Mouse (Mus musculus): ENCODE data around the gene Srrm4. TPM values are rescaled to one million over a fixed set of nuclear protein-coding genes. Genes with fewer than 3 reads are reported as not detected.

Srrm4 gene
- polyA plus RNA-seq (2014; fragmentation: Nextera tagmentation; extraction: Ambion mirVana): 2.2 and 2.4 TPM in 2 replicates

GRCm38 (mm10) chr5:116591346-116592048, at the start of gene Srrm4:
Gene Srrm4, minus strand, starts transcription at chr5:116591817.
- H3K9me3 ChIP-seq (ENCODE audit: control insufficient read depth, low read depth, low read length): peaks cover 4% of the 10 kb centered on the region; the same call in 1 of the 2 replicates
- H3K36me3 ChIP-seq (ENCODE audit: control insufficient read depth, insufficient read depth, low read length): no peaks in the 10 kb centered on the region
- H3K4me3 ChIP-seq (ENCODE audit: low read depth, low read length): peak within 1 kb of the TSS; percentile 19
- H3K4me1 ChIP-seq (ENCODE audit: control insufficient read depth, insufficient read depth, low read length): 0 out of 2 replicates have a peak, but pooled peaks cover 2% of the 10 kb centered on the region
- H3K4me2 ChIP-seq (replicated peaks; ENCODE audit: low read depth, low read length): peak within 1 kb of the TSS; percentile 33
- peaks cover 34% of the 10 kb centered on the region for H3K27me3 ChIP-seq (ENCODE audit: control insufficient read depth, insufficient read depth, low read length)
- H3K27ac ChIP-seq (ENCODE audit: low read length): no peak within 1 kb of the TSS
- peak; percentile 42; the same call in 1 of the 2 replicates for ATAC-seq (ENCODE audit: insufficient number of reproducible peaks, insufficient read depth, low FRiP score, low read depth)
- no peak within 1 kb of the TSS for H3K9ac ChIP-seq (replicated peaks; ENCODE audit: low read depth, low read length)
- WGBS: 1% methylated on average over 53 of the region's 53 CpGs

- H3K36me3 ChIP-seq (ENCODE audit: control insufficient read depth, insufficient read depth, low read length): no peaks in the 10 kb centered on the region
- no peak overlapping the region for H3K4me3 ChIP-seq (ENCODE audit: low read depth, low read length)
- WGBS: 1% methylated on average over 12 of the region's 12 CpGs
- H3K27ac ChIP-seq (ENCODE audit: low read length): no peak overlapping the region
- peaks cover 4% of the 10 kb centered on the region; the same call in 1 of the 2 replicates for H3K9me3 ChIP-seq (ENCODE audit: control insufficient read depth, low read depth, low read length)
- no peak for ATAC-seq (ENCODE audit: insufficient number of reproducible peaks, insufficient read depth, low FRiP score, low read depth)
- H3K4me2 ChIP-seq (replicated peaks; ENCODE audit: low read depth, low read length): no peak overlapping the region
- H3K9ac ChIP-seq (replicated peaks; ENCODE audit: low read depth, low read length): no peak overlapping the region
- 0 out of 2 replicates have a peak, but pooled peaks cover 2% of the 10 kb centered on the region for H3K4me1 ChIP-seq (ENCODE audit: control insufficient read depth, insufficient read depth, low read length)
- H3K27me3 ChIP-seq (ENCODE audit: control insufficient read depth, insufficient read depth, low read length): peaks cover 34% of the 10 kb centered on the region
Observed at GRCm38 (mm10) chr5:116592801-116593430, 1.3 kb upstream of the Srrm4 start.

GRCm38 (mm10) chr5:116592049-116592800, 608 bp upstream of the Srrm4 start:
- peaks cover 4% of the 10 kb centered on the region; the same call in 1 of the 2 replicates for H3K9me3 ChIP-seq (ENCODE audit: control insufficient read depth, low read depth, low read length)
- peaks cover 34% of the 10 kb centered on the region for H3K27me3 ChIP-seq (ENCODE audit: control insufficient read depth, insufficient read depth, low read length)
- no peaks in the 10 kb centered on the region for H3K36me3 ChIP-seq (ENCODE audit: control insufficient read depth, insufficient read depth, low read length)
- no peak overlapping the region for H3K9ac ChIP-seq (replicated peaks; ENCODE audit: low read depth, low read length)
- H3K4me3 ChIP-seq (ENCODE audit: low read depth, low read length): peak overlapping the region; percentile 19
- under 1% methylated on average over 32 of the region's 32 CpGs for WGBS
- no peak for ATAC-seq (ENCODE audit: insufficient number of reproducible peaks, insufficient read depth, low FRiP score, low read depth)
- no peak overlapping the region for H3K27ac ChIP-seq (ENCODE audit: low read length)
- peak overlapping the region; percentile 33 for H3K4me2 ChIP-seq (replicated peaks; ENCODE audit: low read depth, low read length)
- 0 out of 2 replicates have a peak, but pooled peaks cover 2% of the 10 kb centered on the region for H3K4me1 ChIP-seq (ENCODE audit: control insufficient read depth, insufficient read depth, low read length)

GRCm38 (mm10) chr5:116590698-116591097, 919 bp downstream of the Srrm4 start:
- H3K4me3 ChIP-seq (ENCODE audit: low read depth, low read length): no peak overlapping the region
- no peak for ATAC-seq (ENCODE audit: insufficient number of reproducible peaks, insufficient read depth, low FRiP score, low read depth)

GRCm38 (mm10) chr5:116589631-116590030, 2.0 kb downstream of the Srrm4 start:
- ATAC-seq (ENCODE audit: insufficient number of reproducible peaks, insufficient read depth, low FRiP score, low read depth): no peak

More at GRCm38 (mm10) chr5:116590698-116591097, 919 bp downstream of the Srrm4 start:
- Histone ChIP-seq H3K36me3 (ENCODE audit: control insufficient read depth, insufficient read depth, low read length) (no peaks in the 10 kb centered on the region), H3K9me3 (ENCODE audit: control insufficient read depth, low read depth, low read length) (peaks cover 4% of the 10 kb centered on the region; the same call in 1 of the 2 replicates), H3K27ac (ENCODE audit: low read length) (no peak overlapping the region), H3K4me2 (replicated peaks; ENCODE audit: low read depth, low read length) (no peak overlapping the region), H3K9ac (replicated peaks; ENCODE audit: low read depth, low read length) (no peak overlapping the region), H3K4me1 (ENCODE audit: control insufficient read depth, insufficient read depth, low read length) (0 out of 2 replicates have a peak, but pooled peaks cover 2% of the 10 kb centered on the region), H3K27me3 (ENCODE audit: control insufficient read depth, insufficient read depth, low read length) (peaks cover 34% of the 10 kb centered on the region)
- WGBS: 8% methylated on average over 10 of the region's 10 CpGs

GRCm38 (mm10) chr5:116588836-116589235, 2.8 kb downstream of the Srrm4 start:
- no peak overlapping the region for H3K9ac ChIP-seq (replicated peaks; ENCODE audit: low read depth, low read length)
- no peaks in the 10 kb centered on the region for H3K36me3 ChIP-seq (ENCODE audit: control insufficient read depth, insufficient read depth, low read length)
- H3K4me2 ChIP-seq (replicated peaks; ENCODE audit: low read depth, low read length): no peak overlapping the region
- no peak overlapping the region for H3K4me3 ChIP-seq (ENCODE audit: low read depth, low read length)
- ATAC-seq (ENCODE audit: insufficient number of reproducible peaks, insufficient read depth, low FRiP score, low read depth): no peak
- 50% methylated on average over 10 of the region's 10 CpGs for WGBS
- no peak overlapping the region for H3K27ac ChIP-seq (ENCODE audit: low read length)
- H3K27me3 ChIP-seq (ENCODE audit: control insufficient read depth, insufficient read depth, low read length): peaks cover 34% of the 10 kb centered on the region
- peaks cover 4% of the 10 kb centered on the region; the same call in 1 of the 2 replicates for H3K9me3 ChIP-seq (ENCODE audit: control insufficient read depth, low read depth, low read length)
- 0 out of 2 replicates have a peak, but pooled peaks cover 2% of the 10 kb centered on the region for H3K4me1 ChIP-seq (ENCODE audit: control insufficient read depth, insufficient read depth, low read length)

More at GRCm38 (mm10) chr5:116589631-116590030, 2.0 kb downstream of the Srrm4 start:
- no peak overlapping the region for H3K4me2 ChIP-seq (replicated peaks; ENCODE audit: low read depth, low read length)
- no peaks in the 10 kb centered on the region for H3K36me3 ChIP-seq (ENCODE audit: control insufficient read depth, insufficient read depth, low read length)
- 0 out of 2 replicates have a peak, but pooled peaks cover 2% of the 10 kb centered on the region for H3K4me1 ChIP-seq (ENCODE audit: control insufficient read depth, insufficient read depth, low read length)
- no peak overlapping the region for H3K9ac ChIP-seq (replicated peaks; ENCODE audit: low read depth, low read length)
- H3K9me3 ChIP-seq (ENCODE audit: control insufficient read depth, low read depth, low read length): peaks cover 4% of the 10 kb centered on the region; the same call in 1 of the 2 replicates
- no peak overlapping the region for H3K4me3 ChIP-seq (ENCODE audit: low read depth, low read length)
- WGBS: 75% methylated on average over 8 of the region's 8 CpGs
- H3K27me3 ChIP-seq (ENCODE audit: control insufficient read depth, insufficient read depth, low read length): peaks cover 34% of the 10 kb centered on the region
- H3K27ac ChIP-seq (ENCODE audit: low read length): no peak overlapping the region

- 85% methylated on average over 8 of the region's 8 CpGs for WGBS
- Histone ChIP-seq H3K4me2 (replicated peaks; ENCODE audit: low read depth, low read length) (no peak overlapping the region), H3K4me1 (ENCODE audit: control insufficient read depth, insufficient read depth, low read length) (no peaks in the 10 kb centered on the region), H3K27me3 (ENCODE audit: control insufficient read depth, insufficient read depth, low read length) (no peaks in the 10 kb centered on the region), H3K9me3 (ENCODE audit: control insufficient read depth, low read depth, low read length) (no peaks in the 10 kb centered on the region), H3K9ac (replicated peaks; ENCODE audit: low read depth, low read length) (no peak overlapping the region), H3K36me3 (ENCODE audit: control insufficient read depth, insufficient read depth, low read length) (no peaks in the 10 kb centered on the region), H3K27ac (ENCODE audit: low read length) (no peak overlapping the region), H3K4me3 (ENCODE audit: low read depth, low read length) (no peak overlapping the region)
- ATAC-seq (ENCODE audit: insufficient number of reproducible peaks, insufficient read depth, low FRiP score, low read depth): no peak
Observed at GRCm38 (mm10) chr5:116579533-116579932, 12.1 kb downstream of the Srrm4 start.

GRCm38 (mm10) chr5:116577082-116577481, 14.5 kb downstream of the Srrm4 start:
- H3K9ac ChIP-seq (replicated peaks; ENCODE audit: low read depth, low read length): no peak overlapping the region
- H3K9me3 ChIP-seq (ENCODE audit: control insufficient read depth, low read depth, low read length): no peaks in the 10 kb centered on the region
- no peak overlapping the region for H3K27ac ChIP-seq (ENCODE audit: low read length)
- 81% methylated on average over 5 of the region's 5 CpGs for WGBS
- H3K36me3 ChIP-seq (ENCODE audit: control insufficient read depth, insufficient read depth, low read length): no peaks in the 10 kb centered on the region
- ATAC-seq (ENCODE audit: insufficient number of reproducible peaks, insufficient read depth, low FRiP score, low read depth): no peak
- no peak overlapping the region for H3K4me2 ChIP-seq (replicated peaks; ENCODE audit: low read depth, low read length)
- no peaks in the 10 kb centered on the region for H3K27me3 ChIP-seq (ENCODE audit: control insufficient read depth, insufficient read depth, low read length)
- no peak overlapping the region for H3K4me3 ChIP-seq (ENCODE audit: low read depth, low read length)
- no peaks in the 10 kb centered on the region for H3K4me1 ChIP-seq (ENCODE audit: control insufficient read depth, insufficient read depth, low read length)

All from stomach, embryonic 14.5 days (tissue).